ENCODE assay signal across 18 mouse cellular contexts in the genomic region with DNA sequence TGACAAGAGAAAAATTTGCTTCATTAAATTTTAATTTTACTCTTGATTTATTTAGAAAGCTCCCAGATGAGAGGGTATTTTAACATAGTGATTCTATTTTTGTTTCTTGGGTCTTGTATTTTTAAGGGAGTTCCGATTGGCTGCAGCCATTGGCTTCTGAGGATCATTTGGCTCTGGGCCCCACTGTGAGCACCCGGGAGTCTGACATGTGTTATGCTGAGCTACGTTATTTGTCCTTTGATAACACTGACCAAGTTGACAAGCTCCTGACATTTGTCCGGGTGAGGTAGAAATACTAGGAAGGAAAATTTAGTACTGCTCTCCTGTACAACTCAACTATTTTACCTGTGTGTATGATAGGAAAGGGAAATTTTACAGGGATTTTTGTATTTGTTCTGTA. TPM values are rescaled to one million over a fixed set of nuclear protein-coding genes. Genes with fewer than 3 reads are reported as not detected.
DNase-seq lines count a peak whose midpoint lies in the region; ATAC-seq and TF ChIP-seq lines count a peak whose summit lies in the region.
"Had no signal": no experiment of that assay in that cellular context is flagged by ENCODE, and none has a peak within 500 bp of the region (broad histone marks: within the 10 kb centered on the region; RNA-seq: fewer than 3 reads in every experiment).

No protein-coding gene starts in this region.

- ATAC-seq in cerebellum, adult (ENCODE audit: insufficient number of reproducible peaks, low FRiP score, low TSS enrichment), result no peak
- no peak for ATAC-seq in liver, embryonic 11.5 days (replicated peaks; ENCODE audit: low FRiP score)
- no peak for ATAC-seq in heart, embryonic 15.5 days (replicated peaks; ENCODE audit: insufficient number of reproducible peaks, insufficient read depth, low FRiP score, low read depth)
- no peak for ATAC-seq in midbrain, embryonic 11.5 days (ENCODE audit: low FRiP score)
- ATAC-seq: activated CD4-positive, CD25-positive, alpha-beta regulatory T cell, adult 4 months; Patski had no signal

- peaks cover 18% of the 10 kb centered on the region for H3K4me1 ChIP-seq in liver, adult 2 months (ENCODE audit: control insufficient read depth, insufficient read depth, low read length)
- peaks cover 24% of the 10 kb centered on the region for H3K4me1 ChIP-seq in liver, embryonic 11.5 days (replicated peaks; ENCODE audit: control insufficient read depth, insufficient read depth, low read length)
- H3K4me1 ChIP-seq in heart, embryonic 15.5 days (replicated peaks), result peaks cover 58% of the 10 kb centered on the region
- peaks cover 40% of the 10 kb centered on the region for H3K4me1 ChIP-seq in midbrain, embryonic 11.5 days (ENCODE audit: control insufficient read depth, insufficient read depth, low read length)

- no peak overlapping the region for H3K27ac ChIP-seq in liver, adult 2 months (replicated peaks; ENCODE audit: insufficient read depth, low read depth, low read length)
- no peak overlapping the region for H3K27ac ChIP-seq in liver, embryonic 11.5 days (ENCODE audit: low read depth, low read length)
- H3K27ac ChIP-seq in heart, embryonic 15.5 days, result peak overlapping the region; percentile 58
- no peak overlapping the region for H3K27ac ChIP-seq in midbrain, embryonic 11.5 days (ENCODE audit: low read depth, low read length)
- H3K27ac ChIP-seq: forebrain, embryonic 12.5 days; hindbrain, embryonic 12.5 days; liver, embryonic 14.5 days; neural tube, embryonic 15.5 days; stomach, postnatal 0 days had no signal

- no peaks in the 10 kb centered on the region for H3K9me3 ChIP-seq in liver, embryonic 11.5 days (ENCODE audit: control insufficient read depth, low read length)
- no peaks in the 10 kb centered on the region for H3K9me3 ChIP-seq in heart, embryonic 15.5 days (replicated peaks)
- no peaks in the 10 kb centered on the region for H3K9me3 ChIP-seq in midbrain, embryonic 11.5 days (ENCODE audit: control insufficient read depth, low read length)
- H3K9me3 ChIP-seq: forebrain, embryonic 12.5 days; hindbrain, embryonic 12.5 days; kidney, embryonic 15.5 days; neural tube, embryonic 15.5 days had no signal

- no peak overlapping the region for H3K4me2 ChIP-seq in liver, embryonic 11.5 days
- H3K4me2 ChIP-seq in heart, embryonic 15.5 days, result peak overlapping the region; percentile 2; the same call in 1 of the 2 replicates
- H3K4me2 ChIP-seq in midbrain, embryonic 11.5 days, result no peak overlapping the region
- H3K4me2 ChIP-seq: forebrain, embryonic 12.5 days; hindbrain, embryonic 12.5 days; neural tube, embryonic 15.5 days had no signal

- TF ChIP-seq POLR2A in liver, adult 2 months (IDR thresholded peaks at IDR 0.05; ENCODE audit: extremely low read depth, insufficient read depth, low read length), result no peak

- WGBS in liver, adult 2 months, result 7% methylated on average over 4 of the region's 4 CpGs
- 42% methylated on average over 4 of the region's 4 CpGs for WGBS in liver, embryonic 11.5 days
- WGBS in heart, embryonic 15.5 days, result 21% methylated on average over 4 of the region's 4 CpGs
- WGBS in midbrain, embryonic 11.5 days, result 63% methylated on average over 4 of the region's 4 CpGs

- H3K27me3 ChIP-seq in liver, adult 2 months (ENCODE audit: control insufficient read depth, insufficient read depth, low read length), result no peaks in the 10 kb centered on the region
- no peaks in the 10 kb centered on the region for H3K27me3 ChIP-seq in liver, embryonic 11.5 days (replicated peaks; ENCODE audit: control insufficient read depth, insufficient read depth, low read length)
- H3K27me3 ChIP-seq in heart, embryonic 15.5 days, result no peaks in the 10 kb centered on the region
- H3K27me3 ChIP-seq in midbrain, embryonic 11.5 days (ENCODE audit: control insufficient read depth, insufficient read depth, low read length), result peaks cover 9% of the 10 kb centered on the region; the same call in 1 of the 2 replicates
- H3K27me3 ChIP-seq: kidney, embryonic 15.5 days; Patski had no signal

- no peaks in the 10 kb centered on the region for H3K36me3 ChIP-seq in liver, adult 2 months (ENCODE audit: control insufficient read depth, insufficient read depth, low read length)
- H3K36me3 ChIP-seq in liver, embryonic 11.5 days (ENCODE audit: control insufficient read depth, insufficient read depth, low read length), result no peaks in the 10 kb centered on the region
- no peaks in the 10 kb centered on the region for H3K36me3 ChIP-seq in heart, embryonic 15.5 days
- no peaks in the 10 kb centered on the region; the same call in 1 of the 2 replicates for H3K36me3 ChIP-seq in midbrain, embryonic 11.5 days (ENCODE audit: control insufficient read depth, insufficient read depth, low read length)
- H3K36me3 ChIP-seq: forebrain, embryonic 12.5 days; hindbrain, embryonic 12.5 days; kidney, embryonic 15.5 days; neural tube, embryonic 15.5 days had no signal

- H3K9ac ChIP-seq in liver, adult 2 months (ENCODE audit: low read depth, low read length), result no peak overlapping the region
- no peak overlapping the region for H3K9ac ChIP-seq in liver, embryonic 11.5 days (ENCODE audit: low read depth, low read length)
- H3K9ac ChIP-seq in heart, embryonic 15.5 days, result peak overlapping the region; percentile 2; the same call in 1 of the 2 replicates
- no peak overlapping the region for H3K9ac ChIP-seq in midbrain, embryonic 11.5 days (ENCODE audit: low read length)
- H3K9ac ChIP-seq: forebrain, embryonic 12.5 days; hindbrain, embryonic 12.5 days; kidney, embryonic 15.5 days; liver, embryonic 14.5 days; neural tube, embryonic 15.5 days had no signal

- peak; percentile 36 to 42 for DNase-seq in cerebellum, postnatal 36 days
- DNase-seq in liver, adult 2 months (ENCODE audit: extremely low read depth, low read depth, low spot score), result peak; percentile 66
- DNase-seq in liver, embryonic 11.5 days (ENCODE audit: low spot score), result no peak
- no peak for DNase-seq in left cerebral cortex, adult 8-10 months (ENCODE audit: low spot score in 2 of 2)
- no peak for DNase-seq in midbrain, embryonic 11.5 days (ENCODE audit: low spot score, missing footprints)
- DNase-seq: midbrain, embryonic 14.5 days; right cerebral cortex, postnatal 25 days had no signal

- H3K79me2 ChIP-seq in liver, adult 2 months (ENCODE audit: control insufficient read depth, insufficient read depth, low read length), result peaks cover 23% of the 10 kb centered on the region

- TF ChIP-seq CTCF in liver, adult 2 months (IDR thresholded peaks at IDR 0.05; ENCODE audit: low read depth, low read length), result no peak

- H3K4me3 ChIP-seq in liver, adult 2 months (ENCODE audit: insufficient read depth, low read depth, low read length), result no peak overlapping the region
- no peak overlapping the region for H3K4me3 ChIP-seq in liver, embryonic 11.5 days (ENCODE audit: low read depth, low read length)
- no peak overlapping the region for H3K4me3 ChIP-seq in heart, embryonic 15.5 days
- no peak overlapping the region for H3K4me3 ChIP-seq in midbrain, embryonic 11.5 days (ENCODE audit: low read depth, low read length)
- H3K4me3 ChIP-seq: forebrain, embryonic 12.5 days; hindbrain, embryonic 12.5 days; kidney, embryonic 15.5 days; myocyte; neural tube, embryonic 15.5 days had no signal

RNA-seq across cellular contexts. Expression of a gene that starts 58.7 kb away (rescaled TPM):
- total RNA-seq in liver, adult 2 months (2014; rRNA removed), result 14.1 and 16.0 TPM in 2 replicates
- polyA plus RNA-seq in liver, adult 2 months (2012; rRNA removed), result 14.4 and 15.6 TPM in 2 replicates
- 56.1 and 57.7 TPM in 2 replicates for polyA plus RNA-seq in liver, embryonic 11.5 days (2014; fragmentation: Nextera tagmentation; extraction: Ambion mirVana)
- polyA plus RNA-seq in heart, embryonic 15.5 days (2015; fragmentation: Nextera tagmentation; extraction: Ambion mirVana), result 56.1 and 72.7 TPM in 2 replicates
- 100 to 1,000 TPM; 155 to 180 (median 173) TPM for total RNA-seq in left cerebral cortex, adult 8-10 months (2022)
- polyA plus RNA-seq in midbrain, embryonic 11.5 days (2014; fragmentation: Nextera tagmentation; extraction: Ambion mirVana), result 105 and 110 TPM in 2 replicates

RNA-seq across cellular contexts. Expression of a gene that starts 58.9 kb away (rescaled TPM):
- 2.5 and 2.6 TPM in 2 replicates for total RNA-seq in liver, adult 2 months (2014; rRNA removed)
- polyA plus RNA-seq in liver, adult 2 months (2012; rRNA removed), result 0.21 and 0.22 TPM in 2 replicates
- polyA plus RNA-seq in liver, embryonic 11.5 days (2014; fragmentation: Nextera tagmentation; extraction: Ambion mirVana), result 6.5 and 6.8 TPM in 2 replicates
- polyA plus RNA-seq in heart, embryonic 15.5 days (2015; fragmentation: Nextera tagmentation; extraction: Ambion mirVana), result 5.4 and 6.8 TPM in 2 replicates
- total RNA-seq in left cerebral cortex, adult 8-10 months (2022), result 10 to 100 TPM; 20.5 to 28.3 (median 26.7) TPM
- polyA plus RNA-seq in midbrain, embryonic 11.5 days (2014; fragmentation: Nextera tagmentation; extraction: Ambion mirVana), result 13.9 and 16.9 TPM in 2 replicates

Comparison
In these comparisons a context has a peak if more than half of its experiments do, and no peak if none do; other contexts are left out.
1. DNase-seq: peak in cerebellum, postnatal 36 days (2 of 2) and liver, adult 2 months (single experiment); none in liver, embryonic 11.5 days (single experiment), left cerebral cortex, adult 8-10 months (0 of 2) and midbrain, embryonic 11.5 days (single experiment).